Mouse (Mus musculus) kidney, postnatal 0 days (tissue): ENCODE data around the gene Gm20388. TPM values are rescaled to one million over a fixed set of nuclear protein-coding genes. Genes with fewer than 3 reads are reported as not detected.

Experiments
- ATAC-seq: fragments of 200-750 bp; cut with Nextera tagmentation; replicated peaks from 2 replicates; pipeline ENCODE4 v1.8.0; 2017; ENCODE audit warnings: low read depth, moderate number of reproducible peaks, moderate TSS enrichment, moderate library complexity; ENCODE audit not compliant: low FRiP score
- DNase-seq: peaks from one replicate; pipeline ENCODE4 v3.0.0-alpha.2; 2016; ENCODE audit warnings: low spot score
- H3K27ac ChIP-seq: fragments of 300-500 bp; sonication (generic); 2 replicates; pipeline ENCODE4 v1.5.1; 2014; ENCODE audit warnings: mild to moderate bottlenecking
- H3K27me3 ChIP-seq: fragments of 300-500 bp; sonication (generic); 2 replicates; pipeline ENCODE4 v1.6.1; 2014; ENCODE audit warnings: low read length, mixed read lengths; ENCODE audit not compliant: insufficient read depth
- H3K36me3 ChIP-seq: fragments of 300-500 bp; sonication (generic); 2 replicates; pipeline ENCODE4 v1.6.1; 2014; ENCODE audit warnings: low read length, mixed read lengths; ENCODE audit not compliant: insufficient read depth
- H3K4me1 ChIP-seq: fragments of 300-500 bp; sonication (generic); replicated peaks from 2 replicates; pipeline ENCODE4 v1.6.1; 2014; ENCODE audit warnings: antibody characterized with exemption, low read length, mixed read lengths; ENCODE audit not compliant: insufficient read depth
- H3K4me2 ChIP-seq: fragments of 300-500 bp; sonication (generic); 2 replicates; pipeline ENCODE4 v1.6.1; 2014; ENCODE audit warnings: mild to moderate bottlenecking, low read length, moderate library complexity, mixed read lengths
- H3K4me3 ChIP-seq: fragments of 300-500 bp; sonication (generic); replicated peaks from 2 replicates; pipeline ENCODE4 v1.5.1; 2014; ENCODE audit warnings: low read depth, low read length
- H3K9ac ChIP-seq: fragments of 300-500 bp; sonication (generic); 2 replicates; pipeline ENCODE4 v1.6.1; 2014; ENCODE audit warnings: low read depth, low read length
- H3K9me3 ChIP-seq: fragments of 300-500 bp; sonication (generic); replicated peaks from 2 replicates; pipeline ENCODE4 v1.6.1; 2016; ENCODE audit warnings: low read length, inconsistent platforms, mixed read lengths
- CTCF ChIP-seq: IDR thresholded peaks from 2 replicates; pipeline ENCODE4 v1.5.1; 2016; ENCODE audit warnings: antibody characterized with exemption, low read depth, mild to moderate bottlenecking, moderate library complexity
- WGBS: fragments of 180-500 bp; shearing (Covaris S2); extraction: QIAGEN DNeasy Blood & Tissue Kit; methylation state at CpG from one replicate; pipeline ENCODE4 v1.1.7; 2014; 5-methylcytosine and 5-hydroxymethylcytosine counted together
- polyA plus RNA-seq: library from polyadenylated mRNA; unstranded; fragments of >200 nt; fragmentation: Nextera tagmentation; extraction: Ambion mirVana; gene quantifications from 2 replicates; pipeline ENCODE4 v1.2.1, GENCODE M21; 2015

Gm20388 gene
- polyA plus RNA-seq, 1 experiment from 2014 or later = not detected

DNA sequence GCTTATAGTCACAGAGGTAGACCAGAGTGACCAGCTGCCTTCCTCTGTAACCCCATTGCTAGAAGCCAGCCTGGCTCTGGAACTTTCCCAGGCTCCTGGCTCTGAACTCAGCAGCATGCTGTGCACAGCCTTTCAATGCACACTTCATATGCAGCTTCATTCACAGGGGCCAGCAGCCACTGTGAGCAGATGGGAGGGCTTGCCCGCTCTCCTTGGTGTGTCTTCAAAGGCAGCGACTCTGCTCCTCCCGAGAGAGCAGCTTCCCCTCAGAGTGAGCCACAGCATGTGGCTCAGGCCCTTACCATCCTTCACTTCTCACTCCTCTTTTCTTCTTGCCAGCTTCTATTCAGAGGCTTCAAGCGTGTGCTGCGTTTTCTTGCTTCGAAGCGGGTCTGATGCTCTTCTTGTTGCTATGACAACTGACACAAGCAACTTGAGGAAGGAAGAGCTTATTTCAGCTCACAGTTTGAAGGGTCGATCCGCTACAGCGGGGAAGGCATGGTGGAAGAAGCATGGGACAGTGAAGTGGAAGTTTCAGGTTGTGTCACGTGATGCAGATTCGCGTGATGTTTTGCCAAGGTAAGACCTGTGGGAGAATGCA, 4293.5 kb downstream of the Gm20388 start:
- 92% methylated on average over 13 of the region's 13 CpGs for WGBS
- H3K4me3 ChIP-seq = no peak overlapping the region
- TF ChIP-seq CTCF = no peak
- H3K27ac ChIP-seq = no peak overlapping the region
- no peak for ATAC-seq
- no peaks in the 10 kb centered on the region for H3K4me1 ChIP-seq
- no peaks in the 10 kb centered on the region for H3K27me3 ChIP-seq
- no peaks in the 10 kb centered on the region for H3K9me3 ChIP-seq
- no peak overlapping the region for H3K9ac ChIP-seq
- no peak for DNase-seq
- no peaks in the 10 kb centered on the region for H3K36me3 ChIP-seq
- H3K4me2 ChIP-seq = no peak overlapping the region

DNA sequence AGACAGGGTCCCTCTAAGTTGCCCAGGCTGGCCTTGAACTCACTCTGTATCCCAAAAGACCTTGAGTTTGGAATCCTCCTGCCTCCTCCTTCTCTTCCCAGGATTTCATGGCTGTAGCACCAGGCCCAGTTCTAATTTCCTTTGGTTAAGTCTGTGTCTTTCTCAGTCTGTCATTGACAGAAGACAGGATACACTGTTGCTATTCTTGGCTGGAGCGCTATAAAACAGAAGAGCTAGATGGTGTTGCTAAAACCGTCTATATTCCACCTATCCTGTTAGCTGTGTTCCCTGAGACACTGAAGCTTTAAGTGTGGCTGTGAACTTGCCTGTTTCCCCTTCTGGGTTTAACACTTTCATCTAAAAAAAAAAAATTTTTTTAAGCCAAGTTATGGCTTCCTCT, 4301.5 kb downstream of the Gm20388 start:
- Histone ChIP-seq H3K4me2 (no peak overlapping the region), H3K27me3 (no peaks in the 10 kb centered on the region), H3K4me3 (no peak overlapping the region), H3K4me1 (no peaks in the 10 kb centered on the region), H3K27ac (no peak overlapping the region), H3K9ac (no peak overlapping the region), H3K36me3 (no peaks in the 10 kb centered on the region), H3K9me3 (no peaks in the 10 kb centered on the region)
- ATAC-seq = no peak
- 53% methylated on average over 2 of the region's 2 CpGs for WGBS
- peak; percentile 22 for DNase-seq
- no peak for TF ChIP-seq CTCF

DNA sequence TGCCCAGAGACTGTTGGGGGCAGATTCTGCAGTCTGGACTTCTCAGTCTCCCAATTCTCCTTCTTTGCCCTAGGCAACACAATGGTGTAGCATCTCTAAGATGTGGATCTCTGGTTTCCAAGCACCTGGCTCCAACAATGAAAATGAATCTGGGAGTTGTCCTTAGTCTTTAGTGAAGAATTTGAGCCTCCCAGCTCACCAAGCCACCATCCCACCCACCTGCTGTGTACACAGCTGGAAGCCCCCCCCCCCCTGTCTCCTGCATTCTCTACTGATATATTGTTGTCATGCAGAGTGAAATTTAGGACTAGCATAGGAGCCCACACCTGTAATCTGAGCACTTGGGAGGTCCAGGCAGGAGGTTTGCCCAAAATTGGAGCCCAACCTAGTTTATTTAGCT, 4306.3 kb downstream of the Gm20388 start:
- no peak overlapping the region for H3K4me3 ChIP-seq
- peak; percentile 33 for DNase-seq
- no peaks in the 10 kb centered on the region for H3K36me3 ChIP-seq
- H3K9ac ChIP-seq = no peak overlapping the region
- no peak overlapping the region for H3K4me2 ChIP-seq
- no peaks in the 10 kb centered on the region for H3K27me3 ChIP-seq
- H3K4me1 ChIP-seq = no peaks in the 10 kb centered on the region
- no peak for ATAC-seq
- TF ChIP-seq CTCF = no peak
- no peaks in the 10 kb centered on the region for H3K9me3 ChIP-seq
- H3K27ac ChIP-seq = no peak overlapping the region

DNA sequence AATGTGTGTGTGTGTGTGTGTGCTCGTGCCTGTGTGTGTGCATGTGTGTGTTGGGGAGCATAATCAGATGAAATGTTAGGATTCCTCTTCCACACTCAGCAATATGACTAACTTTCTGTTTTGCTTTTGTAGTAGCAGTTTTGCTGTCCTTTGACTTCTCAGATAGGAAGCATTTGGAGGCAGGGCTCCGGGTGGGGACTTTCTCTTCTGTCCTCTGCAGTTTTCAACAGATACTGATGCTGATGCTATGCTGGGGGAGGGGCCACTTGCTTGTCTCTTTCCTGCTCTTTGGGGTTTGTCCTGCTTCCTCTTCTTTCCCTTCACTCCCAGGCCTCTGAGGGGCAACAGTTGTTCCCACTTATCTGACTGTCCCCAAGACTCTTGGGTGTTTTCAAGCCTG, 4319.2 kb downstream of the Gm20388 start:
- Histone ChIP-seq H3K27ac (no peak overlapping the region), H3K9me3 (no peaks in the 10 kb centered on the region), H3K4me2 (no peak overlapping the region), H3K4me3 (no peak overlapping the region), H3K27me3 (no peaks in the 10 kb centered on the region), H3K4me1 (no peaks in the 10 kb centered on the region; the same call in 1 of the 2 replicates), H3K36me3 (no peaks in the 10 kb centered on the region), H3K9ac (no peak overlapping the region)
- DNase-seq (no peak), ATAC-seq (no peak)
- no peak for TF ChIP-seq CTCF
- WGBS = 69% methylated on average over 2 of the region's 2 CpGs

DNA sequence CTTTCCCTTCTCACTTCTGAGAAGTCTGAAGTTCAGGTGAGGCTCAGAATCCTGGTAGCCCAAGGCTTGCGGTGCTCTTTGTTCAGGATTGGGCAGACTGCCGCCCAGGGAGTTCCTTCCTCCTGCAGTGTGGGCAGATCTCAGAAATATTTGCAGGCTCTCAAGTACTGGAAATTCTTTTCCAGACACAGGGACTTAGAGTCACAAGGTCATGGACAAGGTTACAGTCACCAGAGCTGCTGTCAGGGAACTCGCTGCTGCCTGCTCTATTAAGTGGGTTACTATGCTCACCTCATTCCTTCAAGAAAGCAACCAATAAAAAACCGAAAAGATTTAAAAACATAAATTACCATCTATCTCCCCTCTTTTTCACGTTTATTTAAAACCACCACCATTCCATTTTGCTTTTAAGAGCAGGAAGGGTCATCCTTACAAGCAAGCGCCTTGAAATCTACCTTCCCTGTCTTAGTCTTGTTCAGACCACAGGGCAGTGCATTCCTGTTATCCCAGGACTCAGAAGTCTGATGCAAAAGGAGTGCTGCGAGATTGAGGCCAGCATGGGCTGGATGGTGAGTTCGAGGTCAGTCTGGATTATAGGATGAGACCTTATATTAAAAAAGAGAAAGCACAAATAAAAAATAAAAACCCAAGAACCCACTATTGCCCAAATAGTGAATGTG, 4320.0 kb downstream of the Gm20388 start:
- Histone ChIP-seq H3K9me3 (no peaks in the 10 kb centered on the region), H3K4me2 (peak overlapping the region; percentile 98), H3K4me1 (no peaks in the 10 kb centered on the region; the same call in 1 of the 2 replicates), H3K4me3 (peak overlapping the region; percentile 89), H3K9ac (0 out of 2 replicates have a peak overlapping the region, but pooled peaks have one; percentile 84), H3K27ac (0 out of 2 replicates have a peak overlapping the region, but pooled peaks have one; percentile 21), H3K36me3 (no peaks in the 10 kb centered on the region), H3K27me3 (no peaks in the 10 kb centered on the region)
- 46% methylated on average over 8 of the region's 8 CpGs for WGBS
- DNase-seq (no peak), ATAC-seq (peak; percentile 44)
- no peak for TF ChIP-seq CTCF

DNA sequence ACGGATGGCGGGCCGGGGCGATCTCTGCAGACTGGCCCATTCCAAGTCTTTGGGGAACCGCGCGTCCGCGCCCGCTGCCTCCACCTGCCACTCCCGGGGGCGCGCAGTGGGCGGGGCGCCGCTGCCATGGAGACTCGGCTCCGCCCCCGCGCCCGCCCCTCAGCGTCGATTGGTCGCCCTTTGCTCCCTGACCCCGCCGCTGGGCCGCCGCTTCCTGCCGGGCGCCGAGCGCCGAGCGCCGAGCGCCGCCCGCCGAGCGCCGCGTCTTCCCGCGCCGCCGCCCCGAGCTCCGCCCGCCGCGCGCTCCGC, 4320.5 kb downstream of the Gm20388 start, which contains the start of gene Galnt2:
Gene Galnt2 (plus strand): TSS at position 216 of the 309 bp plus-strand sequence.
- Histone ChIP-seq H3K4me3 (peak within 1 kb of the TSS; percentile 89), H3K4me2 (peak within 1 kb of the TSS; percentile 98), H3K9ac (peak within 1 kb of the TSS; percentile 84), H3K27ac (peak within 1 kb of the TSS; percentile 80), H3K27me3 (no peaks in the 10 kb centered on the region), H3K9me3 (no peaks in the 10 kb centered on the region), H3K4me1 (no peaks in the 10 kb centered on the region; the same call in 1 of the 2 replicates), H3K36me3 (no peaks in the 10 kb centered on the region)
- TF ChIP-seq CTCF = no peak
- ATAC-seq = peak; percentile 86
- under 1% methylated on average over 47 of the region's 53 CpGs for WGBS
- peak; percentile 86 for DNase-seq
